Mouse (Mus musculus): ENCODE measurements around the gene Anks1b.
A peak's percentile ranks its signal among the peaks of the same experiment; 100 is the strongest.
"Not testable (repeated sequence)": the region's sequence is repeated elsewhere in the genome, so short reads cannot be mapped to it uniquely, and the experiment has no call there.

The Anks1b gene

GRCm38 (mm10) chr10:90576191-90577098 is 703.1 kb downstream of the Anks1b start:
- ATAC-seq (ENCODE audit: low TSS enrichment) = peak; percentile 77

GRCm38 (mm10) chr10:90577099-90577461 is 703.8 kb downstream of the Anks1b start:
- peak; percentile 25; the same call in 1 of the 2 replicates for ATAC-seq (ENCODE audit: low TSS enrichment)

- ATAC-seq (ENCODE audit: low TSS enrichment) = peak; percentile 28; the same call in 1 of the 2 replicates
Observed at GRCm38 (mm10) chr10:90577777-90578176, 704.5 kb downstream of the Anks1b start.

GRCm38 (mm10) chr10:90579970-90580369 is 706.7 kb downstream of the Anks1b start:
- ATAC-seq (ENCODE audit: low TSS enrichment) = peak; percentile 33; the same call in 1 of the 2 replicates

- peak; percentile 74 for ATAC-seq (ENCODE audit: low TSS enrichment)
Observed at GRCm38 (mm10) chr10:90584052-90584451, 710.7 kb downstream of the Anks1b start.

GRCm38 (mm10) chr10:90596142-90596541 is 722.8 kb downstream of the Anks1b start:
- ATAC-seq (ENCODE audit: low TSS enrichment) = peak; percentile 82

- ATAC-seq (ENCODE audit: low TSS enrichment) = peak; percentile 72
Observed at GRCm38 (mm10) chr10:90596576-90596975, 723.3 kb downstream of the Anks1b start.

- ATAC-seq (ENCODE audit: low TSS enrichment) = no peak
Observed at GRCm38 (mm10) chr10:90599149-90599548, 725.8 kb downstream of the Anks1b start.

GRCm38 (mm10) chr10:90599726-90600531 is 726.6 kb downstream of the Anks1b start:
- 0 out of 2 replicates have a peak, but pooled peaks have one; percentile 4 for ATAC-seq (ENCODE audit: low TSS enrichment)

- peak; percentile 57 for ATAC-seq (ENCODE audit: low TSS enrichment)
Observed at GRCm38 (mm10) chr10:90607586-90607985, 734.3 kb downstream of the Anks1b start.

GRCm38 (mm10) chr10:90609437-90609836 is 736.1 kb downstream of the Anks1b start:
- peak; percentile 32 for ATAC-seq (ENCODE audit: low TSS enrichment)

- no peak for ATAC-seq (ENCODE audit: low TSS enrichment)
Observed at GRCm38 (mm10) chr10:90613051-90613450, 739.7 kb downstream of the Anks1b start.

GRCm38 (mm10) chr10:90615196-90615595 is 741.9 kb downstream of the Anks1b start:
- ATAC-seq (ENCODE audit: low TSS enrichment) = no peak

GRCm38 (mm10) chr10:90616622-90617021 is 743.3 kb downstream of the Anks1b start:
- ATAC-seq (ENCODE audit: low TSS enrichment) = no peak

- ATAC-seq (ENCODE audit: low TSS enrichment) = peak; percentile 33; the same call in 1 of the 2 replicates
Observed at GRCm38 (mm10) chr10:90617664-90618296, 744.5 kb downstream of the Anks1b start.

GRCm38 (mm10) chr10:90627532-90627931 is 754.2 kb downstream of the Anks1b start:
- peak; percentile 45; the same call in 1 of the 2 replicates for ATAC-seq (ENCODE audit: low TSS enrichment)

GRCm38 (mm10) chr10:90630099-90630698 is 756.9 kb downstream of the Anks1b start:
- ATAC-seq (ENCODE audit: low TSS enrichment) = no peak

- not testable (repeated sequence) for ATAC-seq (ENCODE audit: low TSS enrichment)
Observed at GRCm38 (mm10) chr10:90630794-90631193, 757.5 kb downstream of the Anks1b start.

- ATAC-seq (ENCODE audit: low TSS enrichment) = 0 out of 2 replicates have a peak, but pooled peaks have one; percentile 17
Observed at GRCm38 (mm10) chr10:90637352-90637751, 764.0 kb downstream of the Anks1b start.

GRCm38 (mm10) chr10:90649681-90650080 is 776.4 kb downstream of the Anks1b start:
- peak; percentile 76 for ATAC-seq (ENCODE audit: low TSS enrichment)

GRCm38 (mm10) chr10:90657416-90658120 is 784.3 kb downstream of the Anks1b start:
- ATAC-seq (ENCODE audit: low TSS enrichment) = peak; percentile 58
